Mouse (Mus musculus) liver, embryonic 15.5 days (tissue): ENCODE data around the gene Rcor1. TPM values are rescaled to one million over a fixed set of nuclear protein-coding genes. Genes with fewer than 3 reads are reported as not detected.

Experiments
- ATAC-seq: fragments of 200-750 bp; cut with Nextera tagmentation; 2 replicates; pipeline ENCODE4 v1.8.0; 2017; ENCODE audit warnings: moderate number of reproducible peaks, mild to moderate bottlenecking, moderate library complexity; ENCODE audit not compliant: insufficient read depth
- H3K27ac ChIP-seq: fragments of 300-500 bp; sonication (generic); replicated peaks from 2 replicates; pipeline ENCODE4 v1.5.1; 2015; ENCODE audit warnings: mild to moderate bottlenecking, inconsistent platforms
- H3K27me3 ChIP-seq: fragments of 300-500 bp; sonication (generic); 2 replicates; pipeline ENCODE4 v1.6.1; 2015; ENCODE audit warnings: mild to moderate bottlenecking, inconsistent platforms
- H3K36me3 ChIP-seq: fragments of 300-500 bp; sonication (generic); replicated peaks from 2 replicates; pipeline ENCODE4 v1.6.1; 2015; ENCODE audit warnings: moderate library complexity, mild to moderate bottlenecking, inconsistent platforms
- H3K4me1 ChIP-seq: fragments of 300-500 bp; sonication (generic); replicated peaks from 2 replicates; pipeline ENCODE4 v1.6.1; 2015; ENCODE audit warnings: inconsistent platforms
- H3K4me2 ChIP-seq: fragments of 300-500 bp; sonication (generic); 2 replicates; pipeline ENCODE4 v1.6.1; 2015; ENCODE audit warnings: moderate library complexity, mild to moderate bottlenecking, inconsistent platforms
- H3K4me3 ChIP-seq: fragments of 300-500 bp; sonication (generic); replicated peaks from 2 replicates; pipeline ENCODE4 v1.5.1; 2015; ENCODE audit warnings: mild to moderate bottlenecking, inconsistent platforms
- H3K9ac ChIP-seq: fragments of 300-500 bp; sonication (generic); 2 replicates; pipeline ENCODE4 v1.6.1; 2015; ENCODE audit warnings: moderate library complexity, mild to moderate bottlenecking, inconsistent platforms
- H3K9me3 ChIP-seq: fragments of 300-500 bp; sonication (generic); replicated peaks from 2 replicates; pipeline ENCODE4 v1.6.1; 2016; ENCODE audit warnings: inconsistent platforms
- WGBS: fragments of 180-500 bp; shearing (Covaris S2); methylation state at CpG from one replicate; pipeline ENCODE4 v1.1.7; 2015; ENCODE audit warnings: mixed read lengths; ENCODE audit not compliant: insufficient replicate concordance; 5-methylcytosine and 5-hydroxymethylcytosine counted together
- polyA plus RNA-seq: library from polyadenylated mRNA; unstranded; fragments of >200 nt; fragmentation: Nextera tagmentation; extraction: Ambion mirVana; gene quantifications from 2 replicates; pipeline ENCODE4 v1.2.1, GENCODE M21; 2015

Gene Rcor1
- polyA plus RNA-seq, 1 experiment from 2014 or later: 4.6 TPM

DNA sequence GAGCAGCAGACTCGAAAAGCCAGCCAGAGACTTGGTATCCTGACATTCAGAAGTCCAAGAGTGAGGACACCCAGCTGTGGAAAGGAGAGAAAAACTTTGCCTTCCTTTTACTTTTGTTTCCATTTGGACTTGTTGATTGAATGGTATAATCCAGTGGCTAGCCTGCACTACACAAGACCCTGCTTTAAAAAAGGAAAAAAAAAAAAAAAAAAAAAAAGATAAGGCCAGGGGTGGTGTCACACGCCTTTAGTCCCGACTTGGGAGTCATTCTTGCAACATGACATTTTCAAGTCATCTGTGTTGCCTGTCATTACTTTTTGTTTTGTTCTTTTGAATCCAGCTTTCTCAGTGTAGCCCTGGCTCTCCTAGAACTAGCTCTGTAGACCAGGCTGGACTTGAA lies 17.6 kb upstream of the Rcor1 start:
- H3K4me3 ChIP-seq: no peak overlapping the region
- no peaks in the 10 kb centered on the region for H3K36me3 ChIP-seq
- no peak for ATAC-seq
- no peaks in the 10 kb centered on the region; the same call in 1 of the 2 replicates for H3K27me3 ChIP-seq
- H3K9me3 ChIP-seq: no peaks in the 10 kb centered on the region
- no peak overlapping the region for H3K4me2 ChIP-seq
- no peak overlapping the region for H3K27ac ChIP-seq
- 0 out of 2 replicates have a peak, but pooled peaks cover 4% of the 10 kb centered on the region for H3K4me1 ChIP-seq
- no peak overlapping the region for H3K9ac ChIP-seq
- 28% methylated on average over 3 of the region's 3 CpGs for WGBS

- Histone ChIP-seq H3K27ac (peak overlapping the region; percentile 80), H3K4me2 (peak overlapping the region; percentile 90), H3K4me1 (peaks cover 47% of the 10 kb centered on the region), H3K27me3 (no peaks in the 10 kb centered on the region; the same call in 1 of the 2 replicates), H3K9me3 (no peaks in the 10 kb centered on the region), H3K4me3 (peak overlapping the region; percentile 65), H3K9ac (peak overlapping the region; percentile 61), H3K36me3 (no peaks in the 10 kb centered on the region)
- 21% methylated on average over 19 of the region's 19 CpGs for WGBS
- ATAC-seq: peak; percentile 86
Observed at GRCm38 (mm10) chr12:111028176-111029167, 10.7 kb upstream of the Rcor1 start.

- Histone ChIP-seq H3K9me3 (no peaks in the 10 kb centered on the region), H3K4me3 (peak overlapping the region; percentile 65), H3K27me3 (no peaks in the 10 kb centered on the region; the same call in 1 of the 2 replicates), H3K27ac (peak overlapping the region; percentile 80), H3K4me2 (peak overlapping the region; percentile 90), H3K36me3 (no peaks in the 10 kb centered on the region), H3K9ac (peak overlapping the region; percentile 61), H3K4me1 (peaks cover 56% of the 10 kb centered on the region)
- WGBS: 21% methylated on average over 7 of the region's 7 CpGs
- peak; percentile 43 for ATAC-seq
Observed at GRCm38 (mm10) chr12:111029291-111029890, 9.8 kb upstream of the Rcor1 start.

GRCm38 (mm10) chr12:111032839-111033238 lies 6.3 kb upstream of the Rcor1 start:
- WGBS: 49% methylated on average over 5 of the region's 5 CpGs
- Histone ChIP-seq H3K4me1 (peaks cover 85% of the 10 kb centered on the region), H3K9me3 (no peaks in the 10 kb centered on the region), H3K4me2 (no peak overlapping the region), H3K27ac (no peak overlapping the region), H3K27me3 (no peaks in the 10 kb centered on the region; the same call in 1 of the 2 replicates), H3K9ac (no peak overlapping the region), H3K36me3 (no peaks in the 10 kb centered on the region), H3K4me3 (no peak overlapping the region)
- no peak for ATAC-seq

DNA sequence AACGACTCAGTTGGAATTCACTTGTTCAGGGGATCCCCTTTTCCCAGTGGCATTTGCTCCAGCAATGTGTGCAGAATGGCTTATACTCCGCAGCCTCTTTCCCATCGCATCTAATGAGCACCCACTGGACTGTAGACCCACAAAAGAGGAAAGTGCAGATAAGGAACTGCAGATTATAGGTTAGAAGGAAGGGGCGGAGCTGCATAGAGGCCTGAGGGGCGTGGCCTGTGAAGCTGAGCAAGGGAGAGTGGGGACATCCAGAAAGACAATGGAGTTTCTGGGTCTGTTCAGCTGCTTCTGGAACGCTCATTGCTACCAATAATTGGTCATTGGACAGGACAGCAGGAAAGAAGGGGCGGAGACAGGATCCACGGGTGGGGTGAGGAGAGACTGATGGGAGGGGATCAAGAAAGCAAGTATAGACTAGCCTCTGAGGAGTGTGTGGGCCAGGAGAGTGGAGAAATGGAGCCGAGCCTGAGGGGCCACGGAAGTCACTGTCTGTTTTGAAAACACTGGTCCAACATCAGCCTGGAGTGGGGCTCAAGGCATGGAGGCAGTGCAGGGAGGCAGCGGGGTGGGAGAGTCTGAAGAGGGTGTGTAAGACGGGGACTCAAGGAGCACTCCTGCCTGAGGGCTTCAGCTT lies 3.8 kb upstream of the Rcor1 start:
- Histone ChIP-seq H3K27ac (peak overlapping the region; percentile 61), H3K36me3 (no peaks in the 10 kb centered on the region), H3K9ac (no peak overlapping the region), H3K4me2 (peak overlapping the region; percentile 47), H3K27me3 (no peaks in the 10 kb centered on the region), H3K9me3 (no peaks in the 10 kb centered on the region), H3K4me1 (peaks cover 70% of the 10 kb centered on the region), H3K4me3 (no peak overlapping the region)
- WGBS: 19% methylated on average over 12 of the region's 12 CpGs
- ATAC-seq: no peak

GRCm38 (mm10) chr12:111036198-111036775 lies 2.9 kb upstream of the Rcor1 start:
- H3K9ac ChIP-seq: no peak overlapping the region

DNA sequence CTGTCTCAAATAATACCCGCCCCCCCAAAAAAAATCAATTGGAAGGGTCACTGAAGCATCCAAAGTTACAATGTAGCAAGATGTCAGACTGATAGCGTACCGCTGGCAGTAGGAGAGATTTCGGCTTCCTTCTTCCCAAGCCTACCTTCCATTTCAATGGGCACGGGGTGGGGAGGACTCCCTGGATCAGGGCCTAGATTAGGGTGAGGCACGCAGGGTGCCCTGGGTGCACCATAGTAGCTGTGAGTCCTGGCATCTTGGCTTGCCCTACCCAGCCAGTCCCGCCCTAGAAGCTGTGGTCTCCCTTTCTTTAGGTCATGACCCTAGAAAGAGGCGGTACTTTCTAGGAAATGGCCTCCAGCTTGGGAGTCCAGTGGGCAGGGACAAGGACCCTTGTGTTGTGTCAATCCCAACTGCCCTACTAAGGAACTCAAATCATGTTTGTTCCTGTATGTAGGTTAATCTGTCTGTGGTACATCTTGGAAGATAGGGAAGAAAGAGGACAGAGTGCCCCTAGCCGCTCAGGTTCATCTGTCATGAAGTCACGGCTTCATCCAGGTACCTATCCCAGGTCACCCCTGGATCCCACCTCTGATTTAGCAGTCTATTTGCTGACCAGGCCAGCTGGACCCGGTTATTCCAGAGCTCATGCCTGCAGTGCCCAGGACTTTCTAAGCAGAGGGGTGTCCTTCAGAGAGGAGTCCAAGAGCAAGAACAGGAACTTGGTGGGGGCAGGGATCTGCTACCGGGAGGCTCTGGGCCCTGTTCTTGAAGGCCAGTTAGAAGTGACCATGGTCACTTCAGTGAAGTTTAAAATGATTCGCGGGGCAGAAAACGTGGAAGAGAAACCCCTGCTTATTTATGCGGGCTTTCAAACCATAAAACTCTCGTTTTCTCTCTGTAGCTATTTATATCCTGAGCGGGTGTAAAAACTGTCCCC lies 1.6 kb upstream of the Rcor1 start:
- peak overlapping the region; percentile 98 for H3K4me3 ChIP-seq
- peak overlapping the region; percentile 93 for H3K9ac ChIP-seq
- H3K9me3 ChIP-seq: no peaks in the 10 kb centered on the region
- 38% methylated on average over 18 of the region's 18 CpGs for WGBS
- no peaks in the 10 kb centered on the region for H3K27me3 ChIP-seq
- no peak for ATAC-seq
- peak overlapping the region; percentile 97 for H3K27ac ChIP-seq
- H3K4me2 ChIP-seq: peak overlapping the region; percentile 99
- H3K36me3 ChIP-seq: peaks cover 3% of the 10 kb centered on the region; the same call in 1 of the 2 replicates
- H3K4me1 ChIP-seq: peaks cover 74% of the 10 kb centered on the region

More at GRCm38 (mm10) chr12:111036198-111036775, 2.9 kb upstream of the Rcor1 start:
- Histone ChIP-seq H3K4me3 (no peak overlapping the region), H3K27ac (peak overlapping the region; percentile 61; the same call in 1 of the 2 replicates), H3K9me3 (no peaks in the 10 kb centered on the region), H3K4me1 (peaks cover 70% of the 10 kb centered on the region), H3K4me2 (no peak overlapping the region), H3K36me3 (no peaks in the 10 kb centered on the region), H3K27me3 (no peaks in the 10 kb centered on the region)
- ATAC-seq: no peak

GRCm38 (mm10) chr12:111038231-111038975 lies 748 bp upstream of the Rcor1 start:
- no peaks in the 10 kb centered on the region for H3K27me3 ChIP-seq
- no peaks in the 10 kb centered on the region for H3K9me3 ChIP-seq
- under 1% methylated on average over 54 of the region's 54 CpGs for WGBS
- peak overlapping the region; percentile 97 for H3K27ac ChIP-seq
- ATAC-seq: peak; percentile 35
- peaks cover 9% of the 10 kb centered on the region for H3K36me3 ChIP-seq
- H3K4me3 ChIP-seq: peak overlapping the region; percentile 98
- peak overlapping the region; percentile 93 for H3K9ac ChIP-seq
- peaks cover 73% of the 10 kb centered on the region for H3K4me1 ChIP-seq
- H3K4me2 ChIP-seq: peak overlapping the region; percentile 99

- under 1% methylated on average over 65 of the region's 65 CpGs for WGBS
- Histone ChIP-seq H3K9me3 (no peaks in the 10 kb centered on the region), H3K9ac (peak overlapping the region; percentile 99), H3K4me3 (peak overlapping the region; percentile 98), H3K4me1 (peaks cover 65% of the 10 kb centered on the region), H3K36me3 (peaks cover 15% of the 10 kb centered on the region), H3K27ac (peak overlapping the region; percentile 97), H3K27me3 (no peaks in the 10 kb centered on the region), H3K4me2 (peak overlapping the region; percentile 98)
- no peak for ATAC-seq
Observed at GRCm38 (mm10) chr12:111039771-111040530, 800 bp downstream of the Rcor1 start.
